Mouse (Mus musculus) lung, postnatal 25 days (tissue): Measurements from ENCODE around the gene Rab8a.

Experiments
- DNase-seq: peaks from one replicate; pipeline ENCODE4 v3.0.0; 2022; ENCODE audit warnings: low spot score

The Rab8a gene

DNA sequence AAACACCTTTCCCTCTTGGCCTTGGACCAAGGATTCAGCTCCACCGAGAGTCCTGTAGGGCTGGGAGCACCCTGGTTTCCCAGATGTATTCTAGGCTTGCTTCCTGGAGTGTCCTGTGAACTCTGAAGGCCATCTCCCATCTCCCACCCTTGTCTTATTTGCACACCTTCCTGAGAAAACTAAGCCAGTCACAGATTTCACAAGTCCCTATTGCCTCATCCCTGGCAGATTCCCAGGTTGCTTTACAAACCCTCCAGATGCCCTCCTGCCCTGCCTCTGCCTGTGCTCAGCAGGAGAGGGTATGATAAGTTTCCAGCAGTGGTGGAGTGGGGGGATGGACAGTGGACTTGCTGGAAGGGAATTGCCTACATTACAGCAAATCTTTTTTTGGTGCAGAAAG is 14.9 kb upstream of the Rab8a start:
- peak; percentile 78 for DNase-seq

- no peak for DNase-seq
Measured at GRCm38 (mm10) chr8:72146556-72146955, 14.4 kb upstream of the Rab8a start.

- DNase-seq, result no peak
Measured at GRCm38 (mm10) chr8:72147266-72147665, 13.7 kb upstream of the Rab8a start.

- DNase-seq, result no peak
Measured at GRCm38 (mm10) chr8:72149056-72149455, 11.9 kb upstream of the Rab8a start.

DNA sequence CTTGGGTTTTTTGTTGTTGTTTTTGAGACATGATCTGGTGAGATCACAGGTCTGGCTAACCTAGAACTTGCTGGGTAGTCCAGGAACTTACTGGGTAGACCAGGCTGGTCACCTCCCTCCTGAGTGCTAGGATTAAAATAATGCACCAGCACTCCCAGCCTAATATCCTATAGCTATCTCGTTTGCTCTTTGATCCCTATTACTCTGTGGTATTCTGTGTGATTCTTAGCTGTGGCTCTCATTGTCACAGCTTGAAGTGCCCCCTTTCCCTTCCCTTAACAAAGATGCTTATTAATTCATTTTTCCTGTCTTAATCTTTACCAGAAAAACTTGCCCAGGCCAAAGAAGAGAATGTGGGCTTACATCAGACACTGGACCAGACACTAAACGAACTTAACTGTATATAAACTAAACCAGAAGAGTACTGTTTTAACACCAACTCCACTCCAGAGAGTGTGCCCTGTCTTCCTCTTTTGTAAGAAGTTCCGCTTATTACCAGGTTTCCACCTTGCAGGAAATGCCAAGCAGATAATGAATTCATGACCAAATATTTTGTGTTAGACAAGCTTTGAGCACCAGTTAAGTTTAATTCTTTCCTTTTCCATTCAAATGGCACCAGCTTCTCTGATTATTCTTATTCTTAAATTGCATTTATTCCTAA is 9.5 kb upstream of the Rab8a start:
- DNase-seq, result no peak

DNA sequence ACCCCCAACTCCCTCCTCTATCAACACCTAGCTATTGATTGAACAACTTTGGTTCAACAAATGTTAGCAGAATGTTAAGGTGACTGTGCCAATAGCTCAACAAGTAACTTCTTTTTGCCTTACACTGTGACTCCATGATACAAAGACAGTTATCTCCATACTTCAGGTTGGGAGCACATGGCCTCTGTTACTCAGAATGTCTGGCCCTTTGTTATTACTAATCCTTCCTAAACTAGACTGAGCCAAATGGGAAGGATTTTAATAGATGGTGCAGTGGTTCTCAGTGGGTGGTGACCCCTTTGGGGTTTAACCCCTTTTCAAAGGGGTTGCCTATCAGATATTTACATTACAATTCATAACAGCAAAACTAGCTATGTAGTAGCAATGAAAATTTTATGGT is 7.6 kb upstream of the Rab8a start:
- DNase-seq, result no peak

- DNase-seq, result no peak
Measured at GRCm38 (mm10) chr8:72158096-72158495, 2.9 kb upstream of the Rab8a start.

- DNase-seq, result no peak
Measured at GRCm38 (mm10) chr8:72158726-72159125, 2.3 kb upstream of the Rab8a start.

DNA sequence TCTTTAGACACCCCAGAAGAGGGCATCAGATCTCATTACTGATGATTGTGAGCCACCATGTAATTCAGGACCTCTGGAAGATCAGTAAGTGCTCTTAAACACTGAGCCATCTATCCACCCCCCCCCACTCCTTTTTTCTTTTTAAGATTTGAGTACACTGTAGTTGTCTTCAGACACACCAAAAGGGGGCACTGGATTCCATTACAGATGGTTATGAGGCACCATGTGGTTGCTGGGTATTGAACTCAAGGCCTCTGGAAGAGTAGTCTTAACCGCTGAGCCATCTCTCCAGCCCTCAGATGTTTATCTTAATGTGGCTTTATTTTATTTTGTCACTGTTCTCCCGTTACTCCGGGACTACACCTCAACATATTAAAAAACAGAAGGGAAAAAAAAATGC is 993 bp upstream of the Rab8a start:
- DNase-seq, result no peak

DNA sequence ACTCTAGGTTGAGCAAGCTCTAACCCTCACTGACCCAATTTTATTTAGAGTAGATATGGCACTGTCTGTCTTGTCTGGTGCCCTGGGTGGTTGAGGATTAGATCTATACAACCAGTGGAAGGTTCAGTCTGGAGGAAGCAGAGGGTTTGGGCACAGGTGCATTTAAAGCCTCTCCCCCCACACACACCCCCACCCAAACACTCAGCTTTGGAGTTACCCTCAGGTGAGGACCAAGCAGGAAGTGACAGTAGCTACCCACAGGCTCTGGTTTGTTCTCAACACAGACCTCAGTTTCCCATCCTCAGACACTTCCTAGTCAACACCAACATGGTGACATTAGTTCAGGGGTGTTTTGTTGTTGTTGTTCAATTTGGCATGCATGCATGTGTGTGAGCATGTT is 1.8 kb downstream of the Rab8a start:
- no peak for DNase-seq

DNA sequence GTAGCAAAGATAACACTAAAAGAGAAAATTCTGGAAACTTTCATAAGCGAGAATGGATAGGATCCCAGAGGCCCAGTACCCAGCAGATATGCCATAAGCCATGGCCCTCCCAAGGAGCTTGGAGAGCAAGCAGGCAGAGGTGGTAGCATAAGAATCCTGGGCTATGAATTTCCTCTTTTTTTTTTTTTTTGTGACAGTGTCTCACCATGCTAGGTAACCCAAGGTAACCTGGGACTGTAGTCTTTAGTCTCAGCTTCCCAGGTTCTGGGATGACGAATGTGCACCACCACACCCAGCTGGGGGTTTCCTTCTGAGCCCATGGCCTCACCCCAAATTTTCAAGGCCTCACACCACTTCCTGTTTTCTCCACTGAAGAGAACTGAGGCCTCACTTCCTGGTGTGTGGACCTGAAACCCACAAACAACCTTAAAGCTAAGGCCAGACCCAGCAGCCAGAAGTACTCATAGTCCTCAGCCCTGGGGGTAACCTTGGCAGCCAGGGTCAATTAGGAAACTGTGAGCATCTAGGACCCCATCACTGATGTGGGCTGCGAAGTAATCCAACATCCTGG is 8.2 kb downstream of the Rab8a start:
- peak; percentile 77 for DNase-seq

DNA sequence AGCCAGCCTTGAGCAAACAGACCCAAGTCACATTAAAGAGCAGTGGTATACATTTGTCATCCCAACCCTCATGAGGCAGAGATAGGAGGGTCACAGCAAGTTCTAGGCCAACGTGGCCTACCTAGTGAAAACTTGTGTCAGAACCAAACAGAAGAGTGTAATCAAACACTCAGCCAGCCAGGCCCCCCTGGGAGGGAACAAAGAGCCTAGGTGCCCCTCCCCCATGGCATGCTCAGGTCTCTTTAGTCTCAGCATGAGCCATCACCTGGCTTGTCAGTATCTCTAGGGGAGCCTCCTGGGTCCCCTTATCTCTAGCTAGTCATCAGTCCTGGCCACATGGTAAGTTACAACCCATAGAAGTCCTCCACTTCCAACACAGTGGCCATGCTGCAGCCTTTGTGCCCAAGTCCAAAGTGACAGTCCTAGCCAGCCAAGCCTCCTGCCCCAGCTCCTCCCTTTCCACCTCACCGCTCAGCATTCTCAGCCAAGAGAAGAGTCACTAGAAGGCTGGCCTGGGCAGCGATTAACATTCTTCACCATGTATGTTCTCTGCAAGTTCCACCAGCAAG is 8.8 kb downstream of the Rab8a start:
- DNase-seq, result no peak

DNA sequence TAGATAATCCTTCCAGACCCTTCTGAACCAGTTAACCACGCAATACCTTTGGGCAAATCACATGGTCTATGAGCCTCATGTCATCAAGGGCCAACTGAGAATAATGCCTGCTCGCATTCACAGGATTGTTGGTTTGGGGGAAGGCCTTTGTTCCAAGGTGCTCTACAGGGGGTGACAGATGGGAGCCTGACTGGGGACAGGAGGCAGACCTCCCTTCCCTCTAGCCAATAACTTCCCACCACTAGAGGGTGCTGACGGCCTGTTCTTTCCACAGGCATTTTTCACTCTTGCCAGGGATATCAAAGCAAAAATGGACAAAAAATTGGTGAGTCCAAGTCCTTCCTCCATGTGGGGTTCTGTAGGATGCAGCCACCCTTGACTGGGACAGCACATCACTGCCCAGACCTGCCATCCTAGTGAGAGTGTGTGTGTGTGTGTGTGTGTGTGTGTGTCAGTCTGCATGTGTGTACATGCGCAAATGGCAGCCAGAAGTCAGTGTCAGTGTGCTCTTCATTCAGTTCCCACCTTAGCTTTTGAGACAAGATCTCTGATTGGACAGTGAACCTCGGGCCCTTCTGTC is 16.4 kb downstream of the Rab8a start:
- DNase-seq, result peak; percentile 75

GRCm38 (mm10) chr8:72183554-72184202 is 22.7 kb downstream of the Rab8a start:
- DNase-seq, result peak; percentile 15

GRCm38 (mm10) chr8:72187793-72188331 is 26.9 kb downstream of the Rab8a start:
- DNase-seq, result no peak

DNA sequence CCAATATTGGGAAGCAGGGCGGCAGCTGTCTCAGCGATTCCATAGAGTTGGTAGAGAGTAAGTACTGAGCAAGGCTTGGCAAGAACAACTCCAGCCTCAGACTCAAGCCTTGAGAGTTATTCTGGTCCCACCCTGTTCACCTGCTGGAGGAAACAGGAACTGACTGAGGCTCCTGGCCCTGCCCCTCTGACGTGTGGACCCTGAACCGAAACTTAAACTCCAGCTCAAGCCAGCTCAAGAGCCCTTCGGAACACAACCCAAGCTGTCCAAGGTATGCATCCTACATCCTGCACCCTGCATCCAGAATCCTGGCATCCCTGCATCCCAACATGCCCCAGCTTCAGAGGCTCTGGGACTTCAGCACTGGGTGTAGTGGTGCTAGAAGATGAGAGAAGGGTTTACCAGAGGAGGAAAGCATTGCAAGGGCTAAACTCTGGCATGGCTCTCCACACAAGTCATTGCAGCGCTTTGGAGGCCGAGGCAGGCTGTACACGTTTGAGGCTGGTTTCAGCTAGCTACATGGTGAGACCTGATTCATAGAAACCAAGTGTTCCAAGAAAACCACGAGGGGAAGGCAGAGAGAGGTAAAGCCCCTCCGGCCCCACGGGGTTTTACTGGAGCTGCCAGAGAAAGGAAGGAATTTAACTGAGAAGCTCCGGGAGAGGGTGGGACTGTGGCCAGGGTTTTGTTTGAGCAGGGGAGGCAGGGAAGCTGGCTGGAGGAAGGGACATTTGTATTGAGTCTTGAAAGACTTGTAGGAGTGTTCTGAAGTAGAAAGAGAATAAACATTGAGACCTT is 28.6 kb downstream of the Rab8a start, which contains the start of gene Hsh2d:
Hsh2d (plus strand) TSS at position 222 of the 798 bp plus-strand sequence.
- DNase-seq, result peak; percentile 67

DNA sequence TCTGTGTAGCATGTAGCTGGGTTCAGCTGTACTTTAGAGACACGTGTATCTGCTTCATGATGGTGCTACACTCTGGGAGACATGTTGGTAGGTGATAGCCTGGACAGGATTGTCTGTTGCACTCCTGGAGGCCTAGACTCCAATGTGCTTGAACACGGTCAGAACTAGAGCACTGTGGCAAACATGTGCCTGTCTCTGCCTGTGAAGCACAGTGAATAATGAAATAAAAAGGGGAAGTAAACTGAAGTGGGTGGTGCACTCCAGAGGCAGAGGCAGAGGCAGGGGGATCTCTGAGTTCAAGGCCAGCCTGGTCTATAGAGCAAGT is 29.2 kb downstream of the Rab8a start:
- DNase-seq, result no peak

GRCm38 (mm10) chr8:72192065-72192464 is 31.1 kb downstream of the Rab8a start:
- no peak for DNase-seq

DNA sequence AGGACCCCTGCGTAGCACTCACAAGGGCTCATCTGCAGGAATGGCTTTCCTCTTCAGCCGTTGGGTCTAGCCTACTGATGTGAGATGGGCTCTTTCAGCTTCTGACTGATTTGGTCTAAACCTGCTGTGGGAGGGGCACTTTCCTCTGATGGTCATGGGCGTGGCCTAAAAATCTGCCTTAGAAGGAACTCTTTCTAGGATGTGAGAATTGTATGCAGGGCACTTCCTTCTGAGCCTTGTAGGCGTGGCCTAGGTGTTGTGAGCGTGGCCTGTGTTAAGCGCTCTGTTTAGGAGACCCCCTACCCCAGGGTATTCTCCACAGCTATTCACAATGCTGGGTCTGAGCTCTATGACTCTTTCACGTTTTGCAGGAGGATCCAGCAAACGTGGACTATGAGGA is 37.0 kb downstream of the Rab8a start:
- no peak for DNase-seq

DNA sequence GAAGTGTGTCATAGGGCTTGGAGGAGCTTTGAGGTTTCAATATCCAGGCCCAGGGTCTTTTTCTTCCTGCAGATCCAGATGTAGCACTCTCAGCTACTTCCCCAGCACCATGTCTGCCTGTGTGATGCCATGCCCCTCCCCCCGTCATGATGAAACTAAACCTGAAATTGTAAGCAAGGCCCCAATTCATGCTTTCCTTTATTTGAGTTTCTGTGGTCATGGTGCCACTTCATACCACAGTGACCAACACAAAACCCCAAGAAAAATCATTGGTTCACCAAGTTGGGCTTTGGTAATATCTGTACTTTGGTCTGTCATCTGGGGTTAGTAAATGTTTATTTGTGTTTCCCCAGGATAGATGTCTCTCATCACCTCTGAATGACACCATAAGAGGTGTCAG is 47.6 kb downstream of the Rab8a start:
- no peak for DNase-seq

DNA sequence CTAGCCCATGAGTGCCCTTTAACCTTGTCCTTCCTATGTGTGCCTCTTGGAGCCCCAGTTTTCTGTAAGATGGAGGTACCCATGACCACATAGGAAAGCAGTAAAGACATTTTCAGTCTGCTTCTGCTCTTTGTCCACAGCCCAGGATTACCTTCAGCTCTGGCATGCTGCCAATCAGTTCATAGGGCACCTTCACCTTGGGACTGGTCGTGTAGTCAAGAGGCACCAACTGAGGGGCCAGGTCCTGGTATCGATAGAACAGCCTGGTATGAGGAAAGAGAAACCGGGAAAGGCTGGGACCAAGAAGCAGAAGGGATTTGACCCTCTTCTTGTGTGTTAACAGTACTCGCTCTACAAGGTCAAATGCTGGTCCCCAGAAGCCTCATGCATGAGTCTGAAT is 49.2 kb downstream of the Rab8a start:
- DNase-seq, result no peak

DNA sequence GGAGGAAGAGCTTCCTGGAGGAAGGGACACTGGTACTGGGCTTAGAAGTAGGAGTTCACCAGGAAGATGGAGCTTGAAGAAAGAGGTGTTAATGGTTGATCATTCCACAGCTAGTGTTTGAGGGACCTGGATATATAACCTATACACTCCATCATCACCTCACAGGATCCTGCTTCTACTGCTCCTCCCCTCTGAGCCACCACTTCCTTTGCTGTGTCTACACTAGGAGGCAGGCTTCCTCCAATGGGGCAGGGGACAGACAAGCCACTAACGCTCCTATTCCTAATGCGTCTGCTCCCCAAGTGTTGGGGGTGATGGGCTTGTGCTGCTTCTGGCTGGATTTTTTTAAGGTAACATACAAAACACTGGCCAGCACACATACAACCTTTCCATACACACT is 49.7 kb downstream of the Rab8a start:
- DNase-seq, result no peak
